In the genomic region with DNA sequence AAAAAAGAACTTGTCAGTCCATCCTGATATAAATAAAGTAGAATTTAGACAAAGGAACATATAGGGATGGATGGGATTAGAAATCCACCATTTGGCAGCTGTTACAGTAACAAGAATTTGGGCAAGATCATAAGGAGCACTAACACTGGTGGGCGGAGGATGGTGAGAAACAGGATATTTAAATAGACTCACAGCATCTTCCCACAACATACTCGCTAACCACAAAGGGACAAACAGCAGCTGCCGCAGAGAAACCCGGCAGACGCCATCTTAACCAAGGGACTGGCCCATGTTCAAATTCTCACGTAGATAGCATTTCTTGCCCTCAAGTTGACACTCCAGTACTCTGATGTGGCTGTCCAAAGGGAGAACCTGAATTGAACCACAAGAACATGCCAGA, we compare ENCODE assay signal across 34 mouse cellular contexts. TPM values are rescaled to one million over a fixed set of nuclear protein-coding genes. Genes with fewer than 3 reads are reported as not detected.
DNase-seq lines count a peak whose midpoint lies in the region.
"Had no signal": no experiment of that assay in that cellular context is flagged by ENCODE, and none has a peak within 500 bp of the region (broad histone marks: within the 10 kb centered on the region; RNA-seq: fewer than 3 reads in every experiment).

No protein-coding gene starts in this region.

- DNase-seq in frontal cortex, adult 2 months (ENCODE audit: extremely low spot score in 1 of 2, low spot score in 1 of 2): peak; percentile 64 to 67
- DNase-seq in frontal cortex, postnatal 14 days (ENCODE audit: low spot score in 2 of 2): no peak
- peak; percentile 53 for DNase-seq in right cerebral cortex, adult 18-20 months
- no peak for DNase-seq in right cerebral cortex, postnatal 14 days
- peak; percentile 75 for DNase-seq in brain, adult 2 months (ENCODE audit: low read depth, low spot score)
- peak; percentile 67 for DNase-seq in telencephalon, adult 2 months (ENCODE audit: low read depth, low spot score)
- DNase-seq in gastrocnemius, postnatal 10 days: no peak
- no peak for DNase-seq in thymus, postnatal 36 days
- DNase-seq: adrenal gland, postnatal 10 days; cerebellum, adult 11-12 months; cerebellum, adult 8-10 months; cerebellum, postnatal 10 days; gastrocnemius, postnatal 14 days; heart, adult 11 months had no signal

RNA-seq across cellular contexts. Expression of gene Ccdc113, which starts 17.0 kb away (rescaled TPM):
- polyA plus RNA-seq in frontal cortex, adult 2 months (2012; rRNA removed): 2.0 and 2.2 TPM in 2 replicates
- total RNA-seq in gastrocnemius, postnatal 10 days (2021): under 1 TPM; 0.23 to 0.34 TPM
- total RNA-seq: gastrocnemius, adult 18-20 months; gastrocnemius, postnatal 14 days; heart, adult 8-10 months; heart, postnatal 25 days; hematopoietic stem cell, adult 5-6 weeks had no signal
- polyA plus RNA-seq: erythroblast, embryonic 14.5 days had no signal

RNA-seq across cellular contexts. Expression of gene Csnk2a2, which starts 27.1 kb away (rescaled TPM):
- polyA plus RNA-seq in frontal cortex, adult 2 months (2012; rRNA removed): 45.8 and 48.5 TPM in 2 replicates
- total RNA-seq in gastrocnemius, postnatal 10 days (2021): 10 to 100 TPM; 29.6 to 38.2 TPM

RNA-seq across cellular contexts. Expression of gene Prss54, which starts 59.2 kb away (rescaled TPM):
- polyA plus RNA-seq in frontal cortex, adult 2 months (2012; rRNA removed): 0.10 and 0.15 TPM in 2 replicates
- total RNA-seq in gastrocnemius, postnatal 10 days (2021): not detected
- total RNA-seq: adrenal gland, adult 18-20 months; adrenal gland, postnatal 10 days; adrenal gland, postnatal 4 days; ES-E14; gastrocnemius, adult 18-20 months; gastrocnemius, postnatal 14 days; gastrocnemius, postnatal 4 days; heart, adult 8-10 months; heart, postnatal 25 days; hematopoietic stem cell, adult 5-6 weeks had no signal
- polyA plus RNA-seq: brain, embryonic 14.5 days; embryonic facial prominence, embryonic 12.5 days; erythroblast, embryonic 14.5 days; forebrain, embryonic 12.5 days; forebrain, embryonic 15.5 days; heart, embryonic 11.5 days; heart, embryonic 14.5 days; heart, postnatal 0 days; hindbrain, embryonic 12.5 days; hindbrain, embryonic 15.5 days; intestine, embryonic 14.5 days; Patski had no signal

Comparison
In these comparisons a context has a peak if more than half of its experiments do, and no peak if none do; other contexts are left out.
1. DNase-seq: peak in frontal cortex, adult 2 months (2 of 2), right cerebral cortex, adult 18-20 months (single experiment), brain, adult 2 months (single experiment) and telencephalon, adult 2 months (single experiment); none in frontal cortex, postnatal 14 days (0 of 2), right cerebral cortex, postnatal 14 days (single experiment), gastrocnemius, postnatal 10 days (single experiment) and thymus, postnatal 36 days (0 of 2).